Mouse (Mus musculus) cerebellum, adult 2 months (tissue): ENCODE results near the gene Pgp. TPM values are rescaled to one million over a fixed set of nuclear protein-coding genes. Genes with fewer than 3 reads are reported as not detected.
A peak's percentile ranks its signal among the peaks of the same experiment; 100 is the strongest.
"Not testable (repeated sequence)": the region's sequence is repeated elsewhere in the genome, so short reads cannot be mapped to it uniquely, and the experiment has no call there.

Experiments
- DNase-seq, 2 experiments: peaks; one replicate each; pipeline ENCODE4 v3.0.0; 2021
- H3K27ac ChIP-seq: fragments of 200-500 bp; 2 replicates; pipeline ENCODE4 v1.5.1; 2012; ENCODE audit warnings: low read length, control low read depth, inconsistent platforms; ENCODE audit not compliant: insufficient read depth
- H3K27me3 ChIP-seq: fragments of 200-500 bp; 2 replicates; pipeline ENCODE4 v1.6.1; 2012; ENCODE audit warnings: inconsistent platforms, mild to moderate bottlenecking, low read length, moderate library complexity; ENCODE audit not compliant: control insufficient read depth, insufficient read depth
- H3K4me1 ChIP-seq: fragments of 200-500 bp; 2 replicates; pipeline ENCODE4 v1.6.1; 2011; ENCODE audit warnings: low read length; ENCODE audit not compliant: control insufficient read depth, insufficient read depth
- H3K4me3 ChIP-seq: fragments of 200-500 bp; replicated peaks from 2 replicates; pipeline ENCODE3; 2011; ENCODE audit warnings: mild to moderate bottlenecking, low read depth, low read length, control low read depth; ENCODE audit not compliant: insufficient read depth
- CTCF ChIP-seq: fragments of 200-500 bp; IDR thresholded peaks from 2 replicates; pipeline ENCODE4 v1.5.1; 2011; ENCODE audit warnings: low read depth, mild to moderate bottlenecking, control low read depth, low read length, moderate library complexity, borderline replicate concordance; ENCODE audit not compliant: insufficient read depth
- POLR2A ChIP-seq: fragments of 200-500 bp; IDR thresholded peaks from 2 replicates; pipeline ENCODE4 v1.6.1; 2011; ENCODE audit warnings: low read length, control low read depth, borderline replicate concordance; ENCODE audit not compliant: insufficient read depth
- WGBS: fragments of 180-500 bp; shearing (Covaris S2); methylation state at CpG from one replicate; pipeline ENCODE4 v1.1.7; 2018; 5-methylcytosine and 5-hydroxymethylcytosine counted together
- polyA plus RNA-seq: library from polyadenylated mRNA; depleted of rRNA; stranded (reverse); fragments of >200 nt; gene quantifications from 2 replicates; pipeline ENCODE4 v1.2.3, GENCODE M21; 2012; rRNA removed

The Pgp gene
- 126 and 133 TPM in 2 replicates for polyA plus RNA-seq

GRCm38 (mm10) chr17:24469910-24470602 lies at the start of gene Pgp, which contains the start of gene E4f1:
Gene Pgp, plus strand, starts transcription at chr17:24470392.
Gene E4f1, minus strand, starts transcription at chr17:24470313.
- WGBS = under 1% methylated on average over 75 of the region's 75 CpGs
- H3K27ac ChIP-seq = peak within 1 kb of the TSS; percentile 67
- peak; percentile 99 to 100 for DNase-seq
- TF ChIP-seq CTCF (no peak), POLR2A (peak; percentile 73)
- H3K4me3 ChIP-seq = peak within 1 kb of the TSS; percentile 81
- H3K4me1 ChIP-seq = peaks cover 10% of the 10 kb centered on the region
- no peaks in the 10 kb centered on the region for H3K27me3 ChIP-seq

DNA sequence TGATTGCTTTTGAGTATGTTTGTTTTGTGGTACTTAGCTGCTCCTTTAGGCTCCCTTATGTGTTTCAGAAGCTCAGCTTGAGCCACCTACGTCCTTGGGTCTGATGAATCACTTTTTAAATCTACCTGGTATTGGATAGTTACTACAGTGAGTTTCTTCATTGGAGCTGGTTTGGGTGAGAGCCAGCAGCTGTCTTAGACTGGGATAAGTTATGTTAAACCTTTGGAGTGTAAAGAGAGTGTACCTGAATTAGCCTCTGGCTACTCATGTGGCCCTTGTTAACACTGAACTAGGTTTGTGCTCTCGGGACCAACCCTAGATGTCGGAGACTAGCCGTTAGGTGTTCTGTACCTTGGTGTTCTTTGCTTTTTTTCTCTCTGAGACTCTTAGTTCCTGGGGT lies 47.1 kb upstream of the Pgp start:
- TF ChIP-seq CTCF = no peak
- TF ChIP-seq POLR2A = no peak
- WGBS = 96% methylated on average over 4 of the region's 4 CpGs

GRCm38 (mm10) chr17:24424489-24424888 lies 45.7 kb upstream of the Pgp start:
- TF ChIP-seq POLR2A (no peak), CTCF (no peak)
- Histone ChIP-seq H3K4me1 (peaks cover 13% of the 10 kb centered on the region; the same call in 1 of the 2 replicates), H3K4me3 (no peak overlapping the region), H3K27me3 (no peaks in the 10 kb centered on the region), H3K27ac (no peak overlapping the region; the same call in 1 of the 2 replicates)
- WGBS = 70% methylated on average over 5 of the region's 5 CpGs
- DNase-seq = no peak

More for the DNA sequence above, 47.1 kb upstream of the Pgp start:
- Histone ChIP-seq H3K27me3 (no peaks in the 10 kb centered on the region), H3K4me3 (no peak overlapping the region), H3K27ac (no peak overlapping the region), H3K4me1 (peaks cover 13% of the 10 kb centered on the region; the same call in 1 of the 2 replicates)
- DNase-seq = no peak

- peak; percentile 44 to 61 for DNase-seq
- H3K4me3 ChIP-seq, H3K27ac ChIP-seq, H3K27me3 ChIP-seq: not testable (repeated sequence)
- WGBS = 7% methylated on average over 6 of the region's 8 CpGs
- peaks cover 19% of the 10 kb centered on the region; the same call in 1 of the 2 replicates for H3K4me1 ChIP-seq
Observed at GRCm38 (mm10) chr17:24425326-24425725, 44.9 kb upstream of the Pgp start.

GRCm38 (mm10) chr17:24425905-24426304 lies 44.3 kb upstream of the Pgp start:
- H3K4me3 ChIP-seq = no peak overlapping the region
- 37% methylated on average over 7 of the region's 7 CpGs for WGBS
- H3K27ac ChIP-seq = peak overlapping the region; percentile 32
- H3K27me3 ChIP-seq = no peaks in the 10 kb centered on the region
- H3K4me1 ChIP-seq = peaks cover 19% of the 10 kb centered on the region; the same call in 1 of the 2 replicates
- peak; percentile 38 to 39 for DNase-seq
- no peak for TF ChIP-seq CTCF

DNA sequence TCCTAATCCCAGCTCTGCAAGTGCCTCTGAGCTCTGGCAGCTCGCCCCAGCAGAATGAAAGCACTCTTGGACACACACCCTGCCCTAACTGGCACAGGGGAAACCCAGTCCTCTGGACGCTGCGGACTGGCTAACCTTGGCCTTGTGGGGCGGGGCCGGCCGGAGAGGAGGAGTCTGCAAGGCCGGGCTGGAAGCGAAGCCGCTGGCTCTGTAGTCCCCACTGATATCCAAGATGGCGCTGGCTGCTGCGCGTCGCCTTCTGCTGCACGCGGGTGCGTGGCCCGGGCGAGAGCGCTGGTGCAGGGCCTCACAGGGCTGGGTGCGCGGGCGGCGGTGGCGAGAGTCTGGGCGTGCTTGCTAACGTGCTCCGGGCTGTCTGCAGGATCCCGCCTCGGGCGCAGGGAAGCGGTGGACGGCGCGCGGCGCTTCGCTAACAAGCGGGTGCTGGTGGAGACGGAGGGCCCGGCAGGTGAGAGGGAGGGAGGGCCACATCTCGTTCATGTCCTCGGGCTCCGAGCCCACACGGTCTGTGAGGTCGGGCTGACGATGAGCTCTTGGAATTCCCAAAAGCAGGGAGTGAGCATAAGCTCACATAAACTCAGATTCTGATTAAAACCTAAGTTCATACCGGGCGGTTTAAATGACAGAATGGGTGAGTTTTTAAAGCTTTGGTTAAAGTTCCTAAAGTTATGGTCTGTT lies 43.6 kb upstream of the Pgp start, which contains the start of gene Eci1:
Gene Eci1 (plus strand): TSS at position 171 of the 699 bp plus-strand sequence.
- H3K4me3 ChIP-seq = peak within 1 kb of the TSS; percentile 79
- peak; percentile 97 to 99 for DNase-seq
- WGBS = 1% methylated on average over 48 of the region's 48 CpGs
- peak within 1 kb of the TSS; percentile 93 for H3K27ac ChIP-seq
- H3K27me3 ChIP-seq = no peaks in the 10 kb centered on the region
- no peak for TF ChIP-seq CTCF
- peak; percentile 90 for TF ChIP-seq POLR2A
- H3K4me1 ChIP-seq = peaks cover 19% of the 10 kb centered on the region; the same call in 1 of the 2 replicates

- TF ChIP-seq CTCF = no peak
- 2% methylated on average over 8 of the region's 8 CpGs for whole genome bisulfite sequencing
- Histone ChIP-seq H3K4me1 (peaks cover 19% of the 10 kb centered on the region; the same call in 1 of the 2 replicates), H3K27me3 (no peaks in the 10 kb centered on the region), H3K27ac (peak overlapping the region; percentile 41; the same call in 1 of the 2 replicates), H3K4me3 (peak overlapping the region; percentile 79)
- no peak for DNase-seq
Observed at GRCm38 (mm10) chr17:24427170-24427557, 43.0 kb upstream of the Pgp start.
